Mouse (Mus musculus): ENCODE data around the gene Homer3. TPM values are rescaled to one million over a fixed set of nuclear protein-coding genes. Genes with fewer than 3 reads are reported as not detected.

Homer3 gene
- total RNA-seq, 2 experiments from 2014 or later: 23.8 to 33.3 TPM

DNA sequence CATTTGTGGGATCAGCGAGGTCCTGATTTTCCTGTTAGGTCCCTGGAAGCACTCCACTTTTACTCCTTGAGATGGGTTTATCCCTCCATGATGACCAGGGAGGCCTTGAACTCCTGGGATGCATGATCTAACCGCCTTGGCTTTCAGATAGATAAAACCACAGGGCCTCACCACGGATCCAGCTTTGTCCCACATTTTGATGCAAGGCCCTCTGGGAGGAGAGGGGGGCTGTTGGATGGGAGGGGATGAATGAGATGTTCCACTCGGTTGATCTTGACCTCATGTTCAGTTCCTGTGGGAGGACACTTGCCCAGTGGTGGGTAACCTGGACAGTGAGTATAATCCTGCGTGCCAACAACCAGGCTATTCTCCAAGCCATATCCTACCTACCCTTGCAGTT is 1.8 kb downstream of the Homer3 start:
- no peak for DNase-seq

DNA sequence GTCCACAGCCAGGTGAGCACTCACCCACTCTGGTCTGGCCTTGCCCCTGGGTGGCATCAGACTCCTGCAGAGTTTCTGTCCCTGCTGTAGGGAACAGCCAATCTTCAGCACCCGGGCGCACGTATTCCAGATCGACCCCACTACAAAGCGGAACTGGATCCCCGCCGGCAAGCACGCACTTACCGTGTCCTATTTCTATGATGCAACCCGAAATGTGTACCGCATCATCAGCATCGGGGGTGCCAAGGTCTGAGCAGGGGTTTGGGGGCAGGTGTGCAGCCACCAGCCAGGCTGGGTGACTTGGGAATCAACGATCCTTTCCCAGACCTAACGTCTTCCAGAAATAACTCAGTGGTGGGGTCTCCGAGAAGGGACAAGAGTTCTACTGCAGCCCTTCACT is 2.7 kb downstream of the Homer3 start:
- DNase-seq: no peak

DNA sequence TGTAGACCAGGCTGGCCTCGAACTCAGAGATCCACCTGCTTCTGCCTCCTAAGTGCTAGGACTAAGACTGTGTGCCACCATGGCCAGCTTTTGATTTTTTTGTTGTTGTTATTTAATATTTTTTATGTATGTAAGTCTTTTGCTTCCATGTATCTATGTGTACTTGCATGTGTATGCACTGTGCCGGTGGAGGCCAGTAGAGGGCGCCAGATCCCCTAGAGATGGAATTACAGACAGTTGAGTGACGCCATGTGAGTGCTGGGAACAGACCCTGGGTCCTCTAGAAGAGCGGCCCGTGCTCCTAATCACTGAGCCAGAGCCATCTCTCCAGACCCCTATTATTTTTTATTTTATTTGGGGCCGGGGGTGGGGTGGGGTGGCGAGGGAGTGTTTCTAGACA is 4.1 kb downstream of the Homer3 start:
- DNase-seq: no peak

DNA sequence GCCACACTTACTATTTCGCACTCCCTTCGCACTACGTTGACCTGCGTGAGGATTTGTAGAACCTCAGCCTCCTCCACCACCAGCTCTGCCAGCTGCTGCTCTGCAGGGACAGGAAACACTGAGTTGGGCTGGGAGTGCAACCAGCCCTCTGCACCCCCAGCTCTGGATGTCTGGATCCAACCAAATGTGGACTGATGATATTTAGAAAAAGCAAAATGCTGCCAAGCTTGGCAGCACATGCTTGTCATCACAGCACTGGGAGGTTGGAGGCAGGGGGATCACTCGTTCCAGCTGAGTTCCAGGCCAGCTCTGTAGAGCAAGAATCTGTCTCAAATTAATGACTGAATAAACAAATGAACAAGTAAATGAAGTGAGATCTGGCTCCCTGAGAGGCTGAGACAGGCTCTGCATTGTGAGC is 11.4 kb downstream of the Homer3 start:
- no peak for DNase-seq

DNA sequence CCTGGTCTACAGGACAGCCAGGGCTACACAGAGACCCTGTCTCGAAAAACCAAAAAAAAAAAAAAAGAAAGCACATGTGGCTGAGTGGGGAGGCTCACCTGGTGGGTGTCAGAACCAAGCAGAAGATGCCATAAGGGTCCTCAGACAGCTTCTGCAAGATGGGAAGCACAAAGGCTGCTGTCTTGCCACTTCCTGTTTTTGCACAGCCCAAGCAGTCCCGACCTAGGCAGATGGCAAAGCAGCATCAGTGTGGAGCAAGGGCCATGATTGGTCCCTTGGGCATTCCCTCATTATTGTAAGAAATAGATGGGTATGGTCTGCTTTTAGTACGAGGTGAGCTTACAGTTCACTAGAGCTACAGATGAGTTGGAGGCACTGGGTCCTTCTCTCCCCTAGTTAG is 18.3 kb downstream of the Homer3 start:
- DNase-seq: no peak

DNA sequence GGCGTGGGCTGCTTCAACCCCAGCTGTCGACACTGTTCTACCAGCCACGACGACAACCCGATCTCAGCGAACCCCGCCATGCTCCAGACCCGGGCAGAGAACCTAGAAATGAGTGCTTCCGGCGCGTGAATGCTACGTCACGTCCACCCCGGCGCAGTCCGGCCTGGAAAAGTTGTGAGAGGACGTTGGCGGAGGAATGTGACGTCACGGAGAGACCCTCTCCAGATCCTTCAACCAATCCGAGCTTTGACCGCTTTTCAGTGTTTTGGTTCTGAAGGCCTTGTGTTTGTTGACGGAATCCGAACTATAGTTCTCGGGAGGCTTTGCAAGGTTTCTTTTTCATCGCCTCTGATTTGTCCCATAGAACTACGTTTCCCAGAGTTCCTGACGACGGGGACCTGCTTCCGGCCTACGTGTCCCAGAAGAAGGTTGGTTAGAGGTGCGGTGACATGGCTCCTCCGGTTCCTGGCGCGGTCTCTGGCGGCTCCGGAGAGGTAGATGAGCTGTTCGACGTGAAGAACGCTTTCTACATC is 19.8 kb downstream of the Homer3 start, which contains the start of the genes Ddx49 and Cope:
Gene Ddx49, minus strand, starts transcription at position 132 of the 533 bp plus-strand sequence.
Gene Cope, plus strand, starts transcription at position 161 of the 533 bp plus-strand sequence.
- peak; percentile 96 for DNase-seq

DNA sequence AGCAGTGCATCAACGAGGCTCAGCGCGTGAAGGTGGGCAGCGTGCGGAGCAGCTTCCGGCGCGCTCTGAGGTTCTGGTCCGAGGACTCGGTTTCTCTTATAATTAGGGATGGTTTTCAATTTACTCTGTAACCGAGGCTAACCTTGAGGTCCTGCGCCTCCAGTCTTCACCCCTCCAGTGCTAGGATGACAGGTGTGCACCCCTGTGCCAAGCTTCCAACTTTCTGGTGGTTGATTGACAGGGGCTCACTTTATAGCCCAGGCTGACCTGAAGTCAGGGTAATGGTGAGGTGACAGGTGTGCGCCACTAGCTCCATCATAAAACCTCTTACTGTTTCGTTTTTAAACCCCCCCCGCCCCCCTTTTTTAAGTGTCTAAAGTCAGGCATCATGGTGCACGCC is 20.3 kb downstream of the Homer3 start:
- no peak for DNase-seq

DNA sequence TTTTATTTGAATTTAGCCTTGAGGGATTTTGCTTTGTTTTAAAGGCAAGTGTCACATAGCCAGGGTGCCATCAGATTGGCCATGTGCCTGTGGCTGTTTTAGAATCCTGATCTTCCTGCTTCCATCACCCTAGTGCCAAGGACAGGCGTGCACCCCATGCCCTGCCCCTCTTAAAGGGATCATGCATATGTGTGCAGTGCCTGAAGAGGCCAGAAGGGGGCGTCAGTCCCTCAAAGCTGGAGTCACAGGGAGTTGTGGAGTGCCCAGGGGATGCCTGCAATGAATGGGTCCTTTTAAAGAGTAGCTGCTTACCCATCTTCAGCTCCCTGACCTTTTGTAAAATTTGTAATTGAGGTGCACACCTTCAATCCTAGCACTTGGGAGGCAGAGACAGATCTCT is 26.7 kb downstream of the Homer3 start:
- DNase-seq: peak; percentile 49

DNA sequence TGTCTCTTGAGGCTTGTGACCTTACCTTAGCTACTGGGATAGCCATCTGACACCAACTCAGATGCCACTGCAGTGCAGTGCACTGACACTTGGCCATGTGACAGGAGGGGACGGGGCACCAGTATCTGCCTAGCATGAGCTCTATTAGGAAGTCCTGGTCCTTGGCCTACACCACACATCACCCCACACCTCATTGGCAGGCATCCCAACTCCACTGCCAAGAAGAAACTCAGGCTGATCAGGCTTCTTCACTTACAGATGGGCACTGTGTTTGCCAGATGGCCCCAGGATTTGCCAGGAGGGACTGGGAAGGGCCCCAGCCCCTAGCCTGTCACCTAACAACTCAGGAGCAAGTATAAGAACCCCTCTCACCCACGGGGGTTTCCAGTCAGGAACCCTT is 30.8 kb downstream of the Homer3 start:
- peak; percentile 65 for DNase-seq

DNA sequence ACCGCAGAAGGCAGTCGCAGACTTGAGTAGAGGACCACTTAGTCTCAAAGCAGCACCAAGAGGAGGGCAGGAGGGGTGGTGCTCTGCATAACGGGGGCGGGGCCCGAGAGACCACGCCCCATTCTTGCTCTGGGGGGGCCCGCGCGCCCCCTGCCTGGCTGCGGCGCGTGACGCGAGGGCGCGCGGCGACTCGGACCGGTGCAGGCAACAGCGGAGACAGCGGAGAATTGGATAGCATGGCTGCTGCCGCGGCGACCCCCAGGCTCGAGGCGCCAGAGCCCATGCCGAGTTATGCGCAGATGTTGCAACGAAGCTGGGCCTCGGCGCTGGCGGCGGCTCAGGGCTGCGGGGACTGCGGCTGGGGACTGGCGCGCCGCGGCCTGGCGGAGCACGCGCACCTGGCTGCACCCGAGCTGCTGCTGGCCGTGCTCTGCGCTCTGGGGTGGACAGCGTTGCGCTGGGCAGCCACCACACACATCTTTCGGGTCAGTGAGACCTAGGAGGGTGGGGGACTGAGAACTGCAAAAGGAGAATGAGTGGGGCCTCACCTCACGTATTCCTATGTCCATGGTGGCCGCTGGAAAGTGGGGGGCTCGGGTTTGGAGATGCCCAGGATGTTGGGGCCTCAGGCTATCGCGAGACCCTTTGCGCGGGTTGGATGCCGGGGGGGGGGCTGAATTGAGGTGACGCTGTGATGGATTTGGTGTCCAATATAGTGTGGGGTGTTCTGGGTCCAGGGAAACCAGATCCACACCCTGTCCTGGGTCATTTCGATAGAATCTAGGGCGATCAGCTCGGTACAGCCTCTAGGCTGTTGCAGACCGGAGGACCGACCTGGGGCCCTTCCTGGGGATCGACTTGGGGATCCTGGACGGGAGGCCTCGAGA is 33.2 kb downstream of the Homer3 start, which contains the start of gene Cers1:
Gene Cers1, plus strand, starts transcription at position 152 of the 887 bp plus-strand sequence.
- peak; percentile 78 for DNase-seq

DNA sequence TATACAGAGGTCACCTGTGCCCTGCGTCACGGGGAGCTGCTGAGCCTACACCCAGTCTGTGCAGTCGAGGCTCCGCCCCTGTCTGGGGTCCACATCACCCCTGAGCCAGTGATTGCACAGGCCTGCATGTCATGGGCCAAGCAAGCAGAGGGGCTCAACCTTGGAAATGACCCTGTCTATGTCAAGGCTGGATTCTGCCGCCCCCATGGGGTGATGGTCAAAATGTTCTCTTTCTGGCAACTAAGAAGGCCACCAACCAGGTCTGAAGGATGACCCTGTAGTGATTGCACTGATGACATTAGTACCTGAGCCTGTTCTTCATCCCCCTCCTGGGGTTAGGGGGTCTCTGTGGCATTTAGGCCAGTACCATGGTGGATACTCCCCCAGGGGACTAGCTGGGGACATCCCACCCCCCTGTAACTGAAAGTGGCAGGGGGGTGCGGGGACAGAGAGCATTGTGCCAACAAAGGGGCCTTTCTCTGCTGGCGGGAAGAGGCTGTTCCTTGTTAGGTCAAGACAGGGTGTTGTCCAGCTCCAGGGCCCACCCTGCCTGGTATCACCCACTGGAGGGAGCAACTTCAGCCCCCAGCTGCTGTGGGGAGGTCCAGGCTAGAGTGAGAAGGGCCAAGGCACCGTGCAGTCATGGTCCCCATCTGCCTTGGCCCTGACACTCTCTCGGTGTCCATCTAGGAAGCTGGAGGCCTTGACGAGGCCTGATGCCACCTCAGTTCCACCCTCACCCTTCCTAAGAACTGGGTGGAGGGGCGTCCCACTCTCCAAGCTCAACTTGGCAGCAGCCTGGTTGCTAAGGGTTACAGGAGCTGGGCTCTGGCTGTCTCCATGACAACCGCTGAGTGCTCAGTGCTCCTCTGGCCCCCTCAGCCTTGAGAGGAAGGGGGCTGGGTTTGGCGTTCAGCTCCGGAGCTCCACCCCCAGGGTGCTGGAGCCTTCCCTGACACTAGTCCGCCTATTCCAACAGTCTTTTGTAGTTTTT is 34.2 kb downstream of the Homer3 start:
- DNase-seq: peak; percentile 66

DNA sequence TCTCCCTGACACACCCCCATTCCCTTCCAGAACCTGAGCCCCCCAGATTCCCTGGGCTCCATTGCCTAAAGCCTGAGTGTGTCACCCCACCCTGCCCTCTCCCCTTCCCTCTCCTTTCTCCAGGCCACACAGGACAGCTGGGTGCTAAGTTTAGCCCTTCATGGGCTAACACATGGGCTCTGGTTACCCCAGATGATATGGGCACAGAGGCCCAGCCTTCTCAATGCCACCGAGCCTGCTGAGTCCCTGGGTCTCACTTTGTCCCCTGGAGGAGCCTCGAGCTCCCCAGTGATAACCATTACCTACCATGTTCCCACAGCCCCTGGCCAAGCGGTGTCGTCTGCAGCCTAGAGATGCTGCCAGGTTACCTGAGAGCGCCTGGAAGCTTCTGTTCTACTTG is 35.2 kb downstream of the Homer3 start:
- DNase-seq: no peak

DNA sequence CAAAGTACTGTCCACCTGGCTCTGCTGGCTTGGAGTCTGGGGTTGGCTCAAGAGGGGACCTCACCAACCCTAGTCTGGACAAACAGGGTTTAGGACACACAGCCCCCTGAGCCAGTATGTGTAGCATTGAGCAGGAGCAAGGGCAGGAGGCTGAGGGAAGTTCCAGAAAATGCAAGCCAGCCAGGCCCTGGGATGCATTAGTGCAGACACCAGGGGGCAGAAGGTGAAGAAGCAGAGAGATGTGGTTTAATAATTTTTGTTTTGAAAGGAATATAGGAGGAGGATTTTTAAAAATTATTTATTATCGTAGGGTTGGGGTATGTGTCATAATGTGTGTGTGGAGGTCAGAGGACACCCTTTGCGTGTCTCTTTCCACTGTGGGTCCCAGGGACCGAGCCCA is 41.1 kb downstream of the Homer3 start:
- no peak for DNase-seq

DNA sequence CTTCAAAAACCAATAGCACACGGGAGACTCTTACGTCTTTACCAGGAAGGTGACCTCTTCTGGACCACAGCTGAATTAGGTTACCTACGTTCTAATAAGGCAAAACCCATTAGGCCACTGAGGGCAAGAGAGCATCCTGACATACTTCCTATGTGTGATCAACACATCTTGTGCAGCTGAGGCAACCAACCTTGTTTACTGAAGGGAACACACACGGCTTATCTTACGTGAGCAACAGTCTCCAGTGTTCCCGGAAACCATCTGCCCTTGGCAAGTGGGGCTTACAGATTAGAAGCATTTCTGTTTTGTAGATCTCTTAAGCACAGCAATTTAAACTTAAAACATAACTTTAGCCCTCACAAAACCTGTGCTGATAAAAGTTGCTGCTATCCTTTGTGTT is 44.9 kb downstream of the Homer3 start:
- no peak for DNase-seq

DNA sequence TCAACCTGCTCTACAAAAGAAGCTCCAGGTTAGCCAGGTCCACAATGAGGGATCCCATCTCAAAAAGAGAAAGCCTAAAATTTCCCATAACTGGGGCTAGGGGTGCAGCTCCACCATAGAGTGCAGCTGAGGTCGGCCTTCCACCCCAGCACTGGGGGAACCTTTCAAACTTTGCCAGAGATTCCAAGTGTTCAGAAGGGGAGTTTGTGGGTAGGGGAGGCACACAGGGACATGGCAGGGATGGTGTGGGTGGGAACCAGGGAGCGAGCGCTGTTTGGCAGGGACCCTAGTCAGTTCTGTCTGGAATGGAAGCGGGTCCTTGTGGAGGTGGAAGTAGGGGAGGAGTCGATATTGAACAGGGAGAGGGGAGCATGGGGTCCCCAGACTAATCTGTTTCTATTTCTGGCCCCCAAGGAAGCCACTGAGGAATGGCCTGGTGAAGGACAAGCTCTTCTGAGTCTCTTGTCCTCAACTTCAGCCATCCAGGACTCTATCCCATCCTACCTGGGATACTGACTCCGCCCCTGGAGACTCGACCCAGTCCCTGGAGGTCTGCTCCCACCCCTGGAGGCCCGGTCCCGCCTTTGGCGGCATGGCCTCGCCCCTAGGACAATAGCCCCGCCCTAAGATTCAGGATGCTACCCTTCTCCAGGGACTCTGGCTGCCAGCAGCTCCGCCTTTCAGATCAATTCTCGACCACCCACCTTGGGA is 46.7 kb downstream of the Homer3 start, which contains the start of gene Gdf1:
Gene Gdf1, plus strand, starts transcription at position 694 of the 711 bp plus-strand sequence.
- DNase-seq: no peak

DNA sequence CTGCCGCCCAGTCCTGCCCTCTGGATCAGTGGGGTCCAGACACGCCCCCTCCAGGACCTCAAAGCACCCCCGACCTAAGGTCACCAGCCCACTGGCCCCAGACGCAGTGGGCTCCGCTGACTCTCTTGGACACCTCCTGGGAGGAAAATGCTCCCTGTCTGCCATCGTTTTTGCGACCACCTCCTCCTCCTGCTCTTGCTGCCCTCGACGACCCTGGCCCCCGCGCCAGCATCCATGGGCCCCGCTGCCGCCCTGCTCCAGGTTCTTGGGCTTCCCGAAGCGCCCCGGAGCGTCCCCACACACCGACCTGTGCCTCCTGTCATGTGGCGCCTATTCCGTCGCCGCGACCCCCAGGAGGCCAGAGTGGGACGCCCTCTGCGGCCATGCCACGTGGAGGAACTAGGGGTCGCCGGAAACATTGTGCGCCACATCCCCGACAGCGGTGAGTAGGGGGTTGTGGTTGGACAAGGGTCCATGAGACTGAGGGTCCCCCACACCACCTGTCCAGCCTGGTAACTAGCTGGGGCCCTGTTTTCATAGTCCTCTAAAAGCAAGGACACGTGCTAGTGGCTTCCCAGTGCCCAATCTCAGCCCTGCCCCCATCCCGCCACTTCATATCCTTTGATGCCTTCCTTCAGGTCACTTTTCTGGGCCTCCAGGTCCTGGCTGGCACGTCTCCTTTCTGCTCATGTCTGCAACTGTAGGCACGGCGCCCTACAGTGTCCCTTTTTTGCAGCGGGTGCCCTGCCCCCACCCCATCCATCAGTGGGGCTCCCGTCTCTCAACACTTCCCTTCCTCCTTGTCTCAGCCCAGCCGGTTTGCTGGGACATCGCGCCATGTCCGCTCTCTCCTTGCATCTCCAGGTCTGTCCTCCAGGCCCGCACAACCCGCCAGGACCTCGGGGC is 47.5 kb downstream of the Homer3 start:
- DNase-seq: peak; percentile 42

DNA sequence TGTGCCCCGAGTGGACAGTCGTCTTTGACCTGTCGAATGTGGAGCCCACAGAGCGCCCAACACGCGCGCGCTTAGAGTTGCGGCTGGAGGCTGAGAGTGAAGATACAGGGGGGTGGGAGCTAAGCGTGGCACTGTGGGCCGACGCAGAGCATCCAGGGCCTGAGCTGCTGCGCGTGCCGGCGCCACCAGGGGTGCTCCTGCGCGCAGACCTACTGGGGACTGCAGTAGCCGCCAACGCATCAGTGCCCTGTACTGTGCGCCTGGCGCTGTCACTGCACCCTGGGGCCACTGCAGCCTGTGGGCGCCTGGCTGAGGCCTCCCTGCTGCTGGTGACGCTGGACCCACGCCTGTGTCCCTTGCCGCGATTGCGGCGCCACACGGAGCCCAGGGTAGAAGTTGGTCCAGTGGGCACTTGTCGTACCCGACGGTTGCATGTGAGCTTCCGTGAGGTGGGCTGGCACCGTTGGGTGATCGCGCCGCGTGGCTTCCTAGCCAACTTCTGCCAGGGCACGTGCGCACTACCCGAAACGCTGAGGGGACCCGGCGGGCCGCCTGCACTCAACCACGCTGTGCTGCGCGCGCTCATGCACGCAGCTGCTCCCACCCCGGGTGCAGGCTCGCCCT is 48.2 kb downstream of the Homer3 start:
- DNase-seq: peak; percentile 81

DNA sequence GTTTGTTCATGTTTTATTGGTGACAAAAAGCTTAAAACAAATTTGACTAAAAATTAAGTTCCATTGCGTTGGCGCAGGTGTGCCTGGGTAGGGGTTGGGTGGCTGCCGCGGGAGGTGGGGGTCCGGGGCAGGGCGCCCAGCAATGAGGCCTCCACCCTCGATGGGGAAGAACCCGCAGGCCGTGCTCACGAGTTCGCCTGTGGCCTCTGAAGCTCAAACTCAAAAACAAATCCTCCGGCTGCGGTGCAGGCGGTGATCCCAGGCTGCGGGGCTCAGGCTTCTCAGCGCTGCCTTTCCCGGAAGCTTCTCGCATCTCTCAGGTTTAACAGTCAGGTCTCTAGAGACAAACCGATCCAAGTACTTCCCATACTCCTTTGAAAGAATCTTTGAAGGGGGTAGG is 48.9 kb downstream of the Homer3 start:
- no peak for DNase-seq

DNA sequence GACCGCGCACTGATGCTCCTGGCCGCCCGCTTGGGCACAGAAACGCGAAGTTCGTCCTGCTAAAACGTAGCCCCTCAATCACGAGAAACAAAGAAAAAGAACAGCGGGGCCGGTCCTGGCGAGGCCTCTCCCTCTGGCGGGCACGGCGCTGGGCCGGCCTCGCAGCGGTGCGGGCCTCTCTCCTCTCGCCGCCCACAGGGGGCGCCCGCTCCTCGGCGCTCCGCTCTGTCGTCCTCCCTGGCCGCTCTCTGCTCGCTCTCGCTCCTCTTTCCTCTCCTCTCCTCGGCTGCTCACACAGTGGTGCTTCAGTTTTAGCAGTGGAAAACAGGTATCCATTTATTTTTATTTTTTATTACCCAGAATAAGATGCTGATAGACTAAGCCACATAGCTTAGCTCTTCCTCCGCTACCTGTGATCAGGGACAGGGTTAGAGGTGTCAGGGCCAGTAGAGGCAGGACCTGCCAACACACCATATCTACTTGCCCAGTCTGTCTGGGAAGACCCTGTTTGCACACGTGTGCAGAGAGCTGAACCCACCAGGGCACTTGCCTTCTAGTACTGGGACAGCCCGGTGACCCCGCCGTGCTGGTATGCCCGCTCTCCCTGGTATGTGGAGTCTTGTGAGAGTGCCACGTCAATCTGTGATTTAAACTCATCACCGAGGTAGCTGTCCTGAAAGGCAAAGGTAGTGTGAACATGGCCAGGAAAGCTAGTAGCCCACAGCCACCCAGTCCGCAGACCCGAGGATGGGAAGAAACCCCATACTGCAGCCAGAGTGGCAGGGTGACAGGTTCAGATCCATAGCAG is 49.6 kb downstream of the Homer3 start:
- peak; percentile 84 for DNase-seq
